Mouse (Mus musculus) lung, postnatal 14 days (tissue): ENCODE data around the gene Mt4.

ENCODE experiments used
- DNase-seq: peaks from one replicate; pipeline ENCODE4 v3.0.0; 2021

Mt4 gene

GRCm38 (mm10) chr8:94180561-94180908 is 43.5 kb downstream of the Mt4 start:
- no peak for DNase-seq

GRCm38 (mm10) chr8:94182055-94182929 is 45.3 kb downstream of the Mt4 start:
- no peak for DNase-seq

DNA sequence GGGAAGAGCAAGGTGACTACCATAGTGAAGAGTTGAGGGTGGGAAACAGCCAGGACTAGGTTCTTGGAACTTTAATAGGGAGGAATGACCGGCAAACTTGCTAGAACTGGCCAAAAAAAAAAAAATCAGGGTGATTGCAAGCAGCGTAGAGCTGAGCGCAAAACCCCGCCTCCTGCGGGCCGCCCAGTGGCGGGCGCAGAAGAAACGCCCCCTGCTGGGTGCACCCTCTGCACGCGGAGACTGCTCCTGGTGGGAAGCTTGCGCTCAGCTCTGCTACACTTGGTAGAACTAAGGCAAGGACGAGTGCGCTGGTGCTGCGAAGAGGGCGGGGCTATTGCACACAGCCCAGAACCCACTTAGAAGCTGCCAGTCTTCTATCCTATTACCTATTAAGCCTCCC is 46.1 kb downstream of the Mt4 start:
- peak; percentile 82 for DNase-seq

DNA sequence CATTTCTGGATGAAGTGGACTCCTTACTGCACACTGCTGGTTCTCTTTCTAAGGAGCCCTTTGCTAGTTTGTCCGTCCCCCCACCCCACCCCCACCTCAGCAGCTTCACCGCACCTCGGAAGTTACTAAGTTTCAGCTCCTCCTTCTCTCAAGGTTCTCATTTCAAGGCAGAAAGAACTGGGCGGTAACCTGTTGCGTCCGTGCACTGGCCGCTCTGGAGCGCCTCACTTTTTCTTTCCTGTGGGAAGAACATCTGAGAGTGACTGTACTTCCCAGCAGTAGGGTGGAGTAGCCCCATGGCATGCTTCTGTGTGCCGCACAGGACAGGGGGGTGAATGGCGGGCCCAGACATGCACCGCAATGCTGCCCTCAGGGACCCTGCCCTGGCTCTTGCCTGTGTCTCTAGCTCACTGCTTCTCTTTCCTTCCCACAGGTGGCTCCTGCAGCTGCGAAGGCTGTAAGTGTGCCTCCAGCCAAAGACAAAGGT is 47.4 kb downstream of the Mt4 start:
- no peak for DNase-seq

- DNase-seq, result no peak
Measured at GRCm38 (mm10) chr8:94185791-94186190, 48.8 kb downstream of the Mt4 start.

DNA sequence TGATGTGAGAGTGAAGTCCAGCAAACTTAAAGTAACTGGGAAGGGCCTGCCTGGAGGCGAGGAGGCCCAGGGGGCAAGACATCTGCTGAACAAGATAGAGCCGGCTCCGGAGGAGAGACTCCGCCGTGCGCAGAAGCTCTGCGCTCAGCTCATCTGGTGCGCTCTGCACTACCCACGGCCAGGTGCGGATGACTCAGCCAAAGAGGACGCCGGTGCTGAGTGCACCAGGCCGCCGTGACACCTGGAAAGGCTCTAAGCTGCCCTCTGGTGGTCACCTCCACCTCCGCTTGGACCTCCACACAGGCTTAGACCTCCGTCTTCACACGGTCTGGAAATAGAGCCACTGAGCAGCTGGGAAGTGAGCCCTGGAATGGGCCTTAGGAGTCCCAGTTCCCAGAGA is 49.5 kb downstream of the Mt4 start:
- peak; percentile 87 for DNase-seq

DNA sequence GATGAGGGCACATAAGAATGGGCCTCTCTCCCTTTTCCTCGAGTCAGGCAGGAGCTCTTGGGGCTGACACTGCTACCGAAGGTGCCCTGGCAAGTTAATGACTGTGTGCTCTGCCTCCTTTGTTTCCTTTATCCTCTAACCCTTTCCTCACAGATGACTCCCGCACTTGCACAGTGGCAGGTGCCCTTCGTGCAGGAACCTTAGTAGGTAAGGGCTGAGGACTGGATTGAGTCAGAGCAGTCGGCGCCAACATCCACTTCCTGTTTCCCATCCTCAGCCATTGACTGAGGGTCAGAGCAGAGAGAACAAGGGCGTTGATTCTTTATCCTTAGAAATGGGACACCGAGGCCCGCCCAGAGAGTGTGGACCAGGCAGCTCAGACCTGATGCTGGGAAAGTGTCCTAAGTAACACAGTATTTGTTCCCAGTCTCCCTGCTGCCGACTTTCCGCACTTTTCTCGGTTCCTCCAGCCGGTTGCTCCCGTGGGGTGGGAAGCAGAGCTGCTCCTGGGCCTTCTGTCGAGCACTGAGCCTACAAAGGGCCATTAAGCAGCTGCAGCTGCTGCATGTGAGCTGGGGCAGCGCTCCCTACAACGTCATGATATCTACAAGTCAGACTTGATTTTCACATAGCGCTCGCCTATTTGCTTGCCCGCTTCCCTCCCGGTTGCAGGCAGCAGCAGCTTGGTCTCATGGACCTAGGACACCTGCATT is 50.4 kb downstream of the Mt4 start:
- no peak for DNase-seq
